Mouse (Mus musculus): ENCODE results near the gene Efna2. TPM values are rescaled to one million over a fixed set of nuclear protein-coding genes. Genes with fewer than 3 reads are reported as not detected.
A peak's percentile ranks its signal among the peaks of the same experiment; 100 is the strongest.
"Not testable (repeated sequence)": the region's sequence is repeated elsewhere in the genome, so short reads cannot be mapped to it uniquely, and the experiment has no call there.

Efna2 gene
- total and polyA plus RNA-seq, 3 experiments, result 0.23 to 1.5 (median 0.86) TPM

DNA sequence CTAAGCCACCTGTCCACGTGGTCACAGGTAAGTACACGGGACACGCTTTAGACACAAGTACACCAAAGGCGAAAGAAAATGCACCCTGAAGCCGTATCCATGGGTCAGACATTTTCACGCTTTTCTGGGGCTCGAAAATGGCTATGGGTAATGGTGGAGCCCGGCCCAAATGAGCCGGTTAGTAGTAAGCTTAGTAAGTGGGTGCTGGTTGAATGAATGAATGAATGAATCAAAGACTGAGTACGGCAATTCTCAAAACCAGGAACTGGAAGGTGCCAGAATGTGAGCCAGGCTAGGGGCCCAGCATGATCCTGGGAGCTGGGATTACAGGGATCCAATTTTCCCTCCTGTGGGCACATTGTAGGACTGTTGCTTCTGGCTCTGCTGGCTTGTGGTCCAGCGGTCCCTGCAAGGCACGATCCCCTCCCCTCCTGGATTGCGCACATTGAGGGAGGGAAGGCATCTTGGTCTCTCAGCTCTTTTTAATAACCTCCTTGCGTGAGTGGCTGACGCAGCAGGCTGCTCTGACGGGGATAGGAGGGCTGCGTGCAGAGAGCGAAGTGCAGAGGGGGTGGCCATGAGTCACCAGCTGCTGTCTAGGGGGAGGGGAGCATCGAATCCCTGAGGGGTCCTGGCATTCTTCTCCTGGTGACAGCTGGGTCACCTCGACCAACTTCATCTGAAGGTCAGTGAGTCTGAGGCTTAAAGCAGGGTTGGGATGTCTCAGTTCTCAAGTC, 13.7 kb upstream of the Efna2 start, which contains the start of gene Cirbp:
Gene Cirbp (plus strand): TSS at position 594 of the 737 bp plus-strand sequence.
- no peaks in the 10 kb centered on the region for H3K9me3 ChIP-seq (replicated peaks; ENCODE audit: low read length)
- H3K27ac ChIP-seq (ENCODE audit: insufficient read depth, low read depth), result peak within 1 kb of the TSS; percentile 59
- H3K4me3 ChIP-seq (replicated peaks in 1 of 3; ENCODE audit: low read depth in 2 of 3, low read length in 2 of 3, poor library complexity in 1 of 3), result peak within 1 kb of the TSS in 2 of 3 experiments; percentile 40 to 61
- H3K9ac ChIP-seq (ENCODE audit: insufficient read depth, low read depth), result peak within 1 kb of the TSS; percentile 68
- no peak for TF ChIP-seq POLR2AphosphoS2 (IDR thresholded peaks at IDR 0.05; ENCODE audit: low read depth, low read length)
- no peak; the same call in 1 of the 2 replicates for TF ChIP-seq RCOR1 (conservative IDR thresholded peaks at IDR 0.05; ENCODE audit: low read depth, low read length)
- TF ChIP-seq TBP (conservative IDR thresholded peaks at IDR 0.05; ENCODE audit: low read depth, low read length), result 0 out of 2 replicates have a peak, but pooled peaks have one; percentile 45
- TF ChIP-seq NRF1 (IDR thresholded peaks at IDR 0.05; ENCODE audit: low read depth, low read length), result 0 out of 2 replicates have a peak, but pooled peaks have one; percentile 43
- peak; percentile 52; the same call in 1 of the 2 replicates for TF ChIP-seq ETS1 (conservative IDR thresholded peaks at IDR 0.05; ENCODE audit: low read depth, low read length)
- TF ChIP-seq TCF12 (IDR thresholded peaks at IDR 0.05; ENCODE audit: low read depth, low read length), result peak; percentile 55; the same call in 1 of the 2 replicates
- peak; percentile 54; the same call in 1 of the 2 replicates for TF ChIP-seq CHD2 (IDR thresholded peaks at IDR 0.05; ENCODE audit: low read length)
- TF ChIP-seq MAZ (IDR thresholded peaks at IDR 0.05; ENCODE audit: low read depth, low read length), result peak; percentile 90; the same call in 1 of the 2 replicates
- TF ChIP-seq SMC3 (IDR thresholded peaks at IDR 0.05; ENCODE audit: low read depth, low read length), result no peak
- TF ChIP-seq MEF2A (IDR thresholded peaks at IDR 0.05; ENCODE audit: borderline replicate concordance, low read depth, low read length), result 0 out of 2 replicates have a peak, but pooled peaks have one; percentile 33
- TF ChIP-seq IRF4 (IDR thresholded peaks at IDR 0.05; ENCODE audit: low read depth, low read length), result no peak
- TF ChIP-seq NELFE (IDR thresholded peaks at IDR 0.05; ENCODE audit: low read depth, low read length), result peak; percentile 40; the same call in 1 of the 2 replicates
- peak; percentile 7; the same call in 1 of the 2 replicates for TF ChIP-seq EP300 (IDR thresholded peaks at IDR 0.05; ENCODE audit: low read length)
- no peak; the same call in 1 of the 2 replicates for TF ChIP-seq MAX (IDR thresholded peaks at IDR 0.05; ENCODE audit: low read length)
- TF ChIP-seq ELF1 (IDR thresholded peaks at IDR 0.05; ENCODE audit: low read depth, low read length), result no peak
- peak; percentile 2; the same call in 1 of the 2 replicates for TF ChIP-seq MYC (IDR thresholded peaks at IDR 0.05; ENCODE audit: low read depth, low read length)
- no peak for TF ChIP-seq UBTF (IDR thresholded peaks at IDR 0.05; ENCODE audit: low read depth, low read length)
- TF ChIP-seq SIN3A (IDR thresholded peaks at IDR 0.05; ENCODE audit: low read length), result peak; percentile 61; the same call in 1 of the 2 replicates
- 0 out of 2 replicates have a peak, but pooled peaks have one; percentile 4 for TF ChIP-seq ZNF384 (IDR thresholded peaks at IDR 0.05; ENCODE audit: low read depth, low read length)
- TF ChIP-seq ZMIZ1 (IDR thresholded peaks at IDR 0.05; ENCODE audit: low read depth, low read length), result 0 out of 2 replicates have a peak, but pooled peaks have one; percentile 36
- no peak for DNase-seq (ENCODE audit: extremely low read depth)
- H3K36me3 ChIP-seq (replicated peaks in 1 of 2; ENCODE audit: control insufficient read depth in 1 of 2, insufficient read depth in 1 of 2, low read length in 1 of 2), result peaks cover 9 to 13% of the 10 kb centered on the region in 2 experiments
- dilution Hi-C loops (cut with MboI; ENCODE audit: extremely low pct_ligation_motif_present, extremely low pct_unique_long_range_greater_than_20kb, low sequenced_read_pairs) (no loop called here), in situ Hi-C loops (cut with MboI; ENCODE audit: low pct_ligation_motif_present, low pct_unique_long_range_greater_than_20kb, low sequenced_read_pairs) (no loop called here)
- peaks cover 25 to 70% of the 10 kb centered on the region in 2 experiments for H3K4me1 ChIP-seq (ENCODE audit: control insufficient read depth in 1 of 2, insufficient read depth in 2 of 2)
- H3K79me2 ChIP-seq (replicated peaks; ENCODE audit: control insufficient read depth, extremely low read depth, insufficient read depth, poor library complexity, severe bottlenecking), result peaks cover 16% of the 10 kb centered on the region
- H3K27me3 ChIP-seq (replicated peaks), result no peaks in the 10 kb centered on the region
- H3K4me2 ChIP-seq (ENCODE audit: insufficient read depth, low read depth, poor library complexity, severe bottlenecking), result peak within 1 kb of the TSS; percentile 95

DNA sequence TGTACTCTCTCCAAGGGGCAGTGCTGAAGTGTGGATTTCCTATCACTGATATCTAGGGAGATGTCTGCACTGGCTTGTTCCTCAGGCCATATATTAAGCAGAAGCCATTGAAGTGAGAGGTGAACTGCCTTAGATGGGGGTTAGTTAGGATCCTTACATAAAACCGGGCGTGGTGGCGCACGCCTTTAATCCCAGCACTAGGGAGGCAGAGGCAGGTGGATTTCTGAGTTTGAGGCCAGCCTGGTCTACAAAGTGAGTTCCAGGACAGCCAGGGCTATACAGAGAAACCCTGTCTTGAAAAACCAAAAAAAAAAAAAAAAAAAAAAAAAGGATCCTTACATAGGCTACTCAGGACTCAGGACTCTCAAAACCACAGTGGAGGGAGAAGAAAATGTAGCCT, 13.1 kb upstream of the Efna2 start:
- dilution Hi-C loops (cut with MboI; ENCODE audit: extremely low pct_ligation_motif_present, extremely low pct_unique_long_range_greater_than_20kb, low sequenced_read_pairs); DNase-seq (ENCODE audit: extremely low read depth); H3K27me3 ChIP-seq (replicated peaks); in situ Hi-C loops (cut with MboI; ENCODE audit: low pct_ligation_motif_present, low pct_unique_long_range_greater_than_20kb, low sequenced_read_pairs); H3K9me3 ChIP-seq (replicated peaks; ENCODE audit: low read length): not testable (repeated sequence)
- Histone ChIP-seq H3K36me3 (replicated peaks in 1 of 2; ENCODE audit: control insufficient read depth in 1 of 2, insufficient read depth in 1 of 2, low read length in 1 of 2) (peaks cover 13 to 18% of the 10 kb centered on the region in 2 experiments), H3K4me3 (replicated peaks in 1 of 3; ENCODE audit: low read depth in 2 of 3, low read length in 2 of 3, poor library complexity in 1 of 3) (peak overlapping the region in 2 of 3 experiments; percentile 31 to 39), H3K4me1 (ENCODE audit: control insufficient read depth in 1 of 2, insufficient read depth in 2 of 2) (peaks cover 20 to 64% of the 10 kb centered on the region in 2 experiments), H3K9ac (ENCODE audit: insufficient read depth, low read depth) (peak overlapping the region; percentile 68), H3K27ac (ENCODE audit: insufficient read depth, low read depth) (peak overlapping the region; percentile 59), H3K4me2 (ENCODE audit: insufficient read depth, low read depth, poor library complexity, severe bottlenecking) (peak overlapping the region; percentile 95), H3K79me2 (replicated peaks; ENCODE audit: control insufficient read depth, extremely low read depth, insufficient read depth, poor library complexity, severe bottlenecking) (peaks cover 16% of the 10 kb centered on the region)

Data from CH12.LX (cell line).